ENCODE assay signal across 19 mouse cellular contexts in genomic region chr17:28628248-28629124, GRCm38 (mm10). TPM values are rescaled to one million over a fixed set of nuclear protein-coding genes. Genes with fewer than 3 reads are reported as not detected.
DNase-seq lines count a peak whose midpoint lies in the region; ATAC-seq and TF ChIP-seq lines count a peak whose summit lies in the region.
"Had no signal": no experiment of that assay in that cellular context is flagged by ENCODE, and none has a peak within 500 bp of the region (broad histone marks: within the 10 kb centered on the region; RNA-seq: fewer than 3 reads in every experiment).

No protein-coding gene starts in this region.

- in situ Hi-C loops in CH12.LX (cut with MboI; ENCODE audit: low pct_ligation_motif_present, low pct_unique_long_range_greater_than_20kb, low sequenced_read_pairs): no loop called here

- dilution Hi-C loops in CH12.LX (cut with MboI; ENCODE audit: extremely low pct_ligation_motif_present, extremely low pct_unique_long_range_greater_than_20kb, low sequenced_read_pairs): no loop called here

- no peaks in the 10 kb centered on the region for H3K36me3 ChIP-seq in intestine, embryonic 14.5 days (ENCODE audit: control insufficient read depth, insufficient read depth, low read length)
- H3K36me3 ChIP-seq in intestine, postnatal 0 days (ENCODE audit: control insufficient read depth, insufficient read depth): no peaks in the 10 kb centered on the region
- no peaks in the 10 kb centered on the region for H3K36me3 ChIP-seq in CH12.LX (replicated peaks in 1 of 2; ENCODE audit: control insufficient read depth in 1 of 2, insufficient read depth in 1 of 2, low read length in 1 of 2)
- H3K36me3 ChIP-seq in midbrain, embryonic 16.5 days (ENCODE audit: control insufficient read depth, insufficient read depth, low read length): no peaks in the 10 kb centered on the region
- H3K36me3 ChIP-seq: G1E; hindbrain, embryonic 12.5 days; limb, embryonic 13.5 days; midbrain, embryonic 12.5 days had no signal

- no peaks in the 10 kb centered on the region for H3K4me1 ChIP-seq in intestine, embryonic 14.5 days (replicated peaks; ENCODE audit: control insufficient read depth, insufficient read depth, low read length)
- no peaks in the 10 kb centered on the region for H3K4me1 ChIP-seq in intestine, postnatal 0 days (replicated peaks; ENCODE audit: control insufficient read depth, insufficient read depth, low read length)
- H3K4me1 ChIP-seq in CH12.LX (ENCODE audit: control insufficient read depth in 1 of 2, insufficient read depth in 2 of 2): peaks cover 9 to 16% of the 10 kb centered on the region in 2 experiments; a peak in 3 of 4 replicates
- no peaks in the 10 kb centered on the region for H3K4me1 ChIP-seq in midbrain, embryonic 16.5 days (ENCODE audit: control insufficient read depth, insufficient read depth, low read length)
- H3K4me1 ChIP-seq: hindbrain, embryonic 12.5 days; midbrain, embryonic 12.5 days had no signal

- ATAC-seq in intestine, embryonic 14.5 days (replicated peaks; ENCODE audit: low FRiP score, low TSS enrichment, low read depth): 0 out of 2 replicates have a peak, but pooled peaks have one; percentile 40
- ATAC-seq in intestine, postnatal 0 days: no peak
- ATAC-seq in midbrain, embryonic 16.5 days: no peak
- ATAC-seq: forebrain, embryonic 16.5 days had no signal

- no peak for TF ChIP-seq CTCF in intestine, postnatal 0 days (IDR thresholded peaks at IDR 0.05; ENCODE audit: low read depth)
- no peak for TF ChIP-seq CTCF in CH12.LX (conservative IDR thresholded peaks at IDR 0.05 in 1 of 2, IDR thresholded peaks at IDR 0.05 in 1 of 2; ENCODE audit: low read depth in 2 of 2, low read length in 2 of 2)

- H3K9me3 ChIP-seq in intestine, embryonic 14.5 days (ENCODE audit: control insufficient read depth, low read length): no peaks in the 10 kb centered on the region
- H3K9me3 ChIP-seq in intestine, postnatal 0 days (ENCODE audit: control insufficient read depth): no peaks in the 10 kb centered on the region
- no peaks in the 10 kb centered on the region for H3K9me3 ChIP-seq in CH12.LX (replicated peaks; ENCODE audit: low read length)
- no peaks in the 10 kb centered on the region for H3K9me3 ChIP-seq in midbrain, embryonic 16.5 days (replicated peaks; ENCODE audit: control insufficient read depth, low read length, poor library complexity, severe bottlenecking)
- H3K9me3 ChIP-seq: G1E; hindbrain, embryonic 12.5 days; limb, embryonic 13.5 days; midbrain, embryonic 12.5 days had no signal

- H3K27ac ChIP-seq in intestine, embryonic 14.5 days (ENCODE audit: low read depth): no peak overlapping the region
- H3K27ac ChIP-seq in intestine, postnatal 0 days (ENCODE audit: low read depth, low read length): no peak overlapping the region
- no peak overlapping the region for H3K27ac ChIP-seq in CH12.LX (ENCODE audit: insufficient read depth, low read depth)
- H3K27ac ChIP-seq in midbrain, embryonic 16.5 days (ENCODE audit: low read length): no peak overlapping the region
- H3K27ac ChIP-seq: heart, adult 2 months; hindbrain, embryonic 12.5 days; limb, embryonic 13.5 days; midbrain, embryonic 12.5 days had no signal

- no peak overlapping the region for H3K9ac ChIP-seq in intestine, embryonic 14.5 days (ENCODE audit: low read length)
- no peak overlapping the region for H3K9ac ChIP-seq in intestine, postnatal 0 days (ENCODE audit: low read depth, low read length)
- H3K9ac ChIP-seq in CH12.LX (ENCODE audit: insufficient read depth, low read depth): no peak overlapping the region
- H3K9ac ChIP-seq in midbrain, embryonic 16.5 days (ENCODE audit: low read depth, low read length): no peak overlapping the region
- H3K9ac ChIP-seq: hindbrain, embryonic 12.5 days; limb, embryonic 13.5 days; midbrain, embryonic 12.5 days had no signal

- no peak for TF ChIP-seq POLR2A in CH12.LX (IDR thresholded peaks at IDR 0.05; ENCODE audit: low read depth, low read length)

- H3K4me2 ChIP-seq in intestine, embryonic 14.5 days (ENCODE audit: low read length): no peak overlapping the region
- no peak overlapping the region for H3K4me2 ChIP-seq in intestine, postnatal 0 days (replicated peaks; ENCODE audit: low read depth)
- no peak overlapping the region for H3K4me2 ChIP-seq in CH12.LX (ENCODE audit: insufficient read depth, low read depth, poor library complexity, severe bottlenecking)
- no peak overlapping the region for H3K4me2 ChIP-seq in midbrain, embryonic 16.5 days (ENCODE audit: low read length)
- H3K4me2 ChIP-seq: hindbrain, embryonic 12.5 days; limb, embryonic 13.5 days; midbrain, embryonic 12.5 days had no signal

- no peaks in the 10 kb centered on the region for H3K79me2 ChIP-seq in CH12.LX (replicated peaks; ENCODE audit: control insufficient read depth, extremely low read depth, insufficient read depth, poor library complexity, severe bottlenecking)

- no peak for DNase-seq in intestine, embryonic 14.5 days (ENCODE audit: low spot score)
- DNase-seq in CH12.LX (ENCODE audit: extremely low read depth): no peak
- DNase-seq in R1 (ENCODE audit: low read depth, low spot score): peak; percentile 54
- peak; percentile 53 for DNase-seq in kidney, postnatal 14 days
- no peak for DNase-seq in spleen, postnatal 4 days (ENCODE audit: low spot score in 2 of 2)
- no peak for DNase-seq in lung, postnatal 4 days
- DNase-seq: adrenal gland, postnatal 14 days; cerebellum, adult 9-10 months; heart, adult 2 months; lung, postnatal 14 days; thymus, adult 2 months had no signal

- no peaks in the 10 kb centered on the region for H3K27me3 ChIP-seq in intestine, embryonic 14.5 days (replicated peaks; ENCODE audit: control insufficient read depth, insufficient read depth, low read length)
- H3K27me3 ChIP-seq in intestine, postnatal 0 days (replicated peaks; ENCODE audit: control insufficient read depth, insufficient read depth, low read length): no peaks in the 10 kb centered on the region
- H3K27me3 ChIP-seq in CH12.LX (replicated peaks): peaks cover 11% of the 10 kb centered on the region
- no peaks in the 10 kb centered on the region for H3K27me3 ChIP-seq in midbrain, embryonic 16.5 days (ENCODE audit: control insufficient read depth, insufficient read depth, low read depth, low read length)
- H3K27me3 ChIP-seq: hindbrain, embryonic 12.5 days; limb, embryonic 13.5 days; midbrain, embryonic 12.5 days had no signal

- H3K4me3 ChIP-seq in intestine, embryonic 14.5 days (ENCODE audit: low read depth, low read length): no peak overlapping the region
- no peak overlapping the region for H3K4me3 ChIP-seq in intestine, postnatal 0 days (ENCODE audit: low read depth, low read length)
- no peak overlapping the region for H3K4me3 ChIP-seq in CH12.LX (replicated peaks in 1 of 3; ENCODE audit: low read depth in 2 of 3, low read length in 2 of 3, poor library complexity in 1 of 3)
- H3K4me3 ChIP-seq in midbrain, embryonic 16.5 days (ENCODE audit: low read depth, low read length): no peak overlapping the region
- H3K4me3 ChIP-seq: heart, adult 2 months; hindbrain, embryonic 12.5 days; limb, embryonic 13.5 days; midbrain, embryonic 12.5 days had no signal

- TF ChIP-seq RAD21 in CH12.LX (IDR thresholded peaks at IDR 0.05; ENCODE audit: low read depth, low read length): no peak

- no peak for TF ChIP-seq EP300 in CH12.LX (IDR thresholded peaks at IDR 0.05; ENCODE audit: low read length)

- 38% methylated on average over 10 of the region's 10 CpGs for WGBS in intestine, embryonic 14.5 days
- WGBS in intestine, postnatal 0 days: 33% methylated on average over 10 of the region's 10 CpGs
- WGBS in midbrain, embryonic 16.5 days: 66% methylated on average over 10 of the region's 10 CpGs

TF ChIP-seq in CH12.LX, 34 proteins besides CTCF, POLR2A, EP300 and RAD21:
- TF ChIP-seq IRF4 (IDR thresholded peaks at IDR 0.05; ENCODE audit: low read depth, low read length) (no peak), BHLHE40 (IDR thresholded peaks at IDR 0.05; ENCODE audit: low read depth, low read length) (0 out of 2 replicates have a peak, but pooled peaks have one; percentile 9)
TF ChIP-seq in CH12.LX: peak in this region for 1.

RNA-seq across cellular contexts. Expression of gene Srpk1, which starts 6.0 kb away (rescaled TPM):
- polyA plus RNA-seq in intestine, embryonic 14.5 days (2014; fragmentation: Nextera tagmentation; extraction: Ambion mirVana): 124 and 126 TPM in 2 replicates
- polyA plus RNA-seq in intestine, postnatal 0 days (2015; fragmentation: Nextera tagmentation; extraction: Ambion mirVana): 55.2 and 70.3 TPM in 2 replicates
- total RNA-seq in CH12.LX (2012; rRNA removed) (65.9 and 83.3 TPM in 2 replicates), CH12.LX (2014; rRNA removed) (60.8 and 70.0 TPM in 2 replicates)
- 129 and 163 TPM in 2 replicates for polyA plus RNA-seq in CH12.LX (2012; ENCODE audit: insufficient read length, low read depth)
- polyA plus RNA-seq in midbrain, embryonic 16.5 days (2015; fragmentation: Nextera tagmentation; extraction: Ambion mirVana): 84.9 and 91.4 TPM in 2 replicates

RNA-seq across cellular contexts. Expression of gene Lhfpl5, which starts 53.0 kb away (rescaled TPM):
- 1.5 and 2.0 TPM in 2 replicates for polyA plus RNA-seq in intestine, embryonic 14.5 days (2014; fragmentation: Nextera tagmentation; extraction: Ambion mirVana)
- 0.90 and 1.3 TPM in 2 replicates for polyA plus RNA-seq in intestine, postnatal 0 days (2015; fragmentation: Nextera tagmentation; extraction: Ambion mirVana)
- 0.08 TPM in 1 of 2 replicates, not detected in the other for total RNA-seq in CH12.LX (2012; rRNA removed)
- total RNA-seq in CH12.LX (2014; rRNA removed): not detected in 2 replicates
- not detected in 2 replicates for polyA plus RNA-seq in CH12.LX (2012; ENCODE audit: insufficient read length, low read depth)
- polyA plus RNA-seq in midbrain, embryonic 16.5 days (2015; fragmentation: Nextera tagmentation; extraction: Ambion mirVana): 13.1 and 16.6 TPM in 2 replicates
- total RNA-seq: G1E; gastrocnemius, adult 8-10 months; heart, adult 2 months had no signal
- polyA plus RNA-seq: G1E had no signal

Comparison
In these comparisons a context has a peak if more than half of its experiments do, and no peak if none do; other contexts are left out.
1. DNase-seq: peak in R1 (single experiment) and kidney, postnatal 14 days (single experiment); none in intestine, embryonic 14.5 days (single experiment), CH12.LX (single experiment), spleen, postnatal 4 days (0 of 2) and lung, postnatal 4 days (0 of 2).